Mouse (Mus musculus) liver, embryonic 13.5 days (tissue): ENCODE measurements around the gene Shf. TPM values are rescaled to one million over a fixed set of nuclear protein-coding genes. Genes with fewer than 3 reads are reported as not detected.

Experiments
- ATAC-seq: fragments of 200-750 bp; cut with Nextera tagmentation; 2 replicates; pipeline ENCODE4 v1.8.0; 2017; ENCODE audit warnings: low read depth, mild to moderate bottlenecking, moderate number of reproducible peaks, moderate library complexity
- DNase-seq: peaks from one replicate; pipeline ENCODE4 v3.0.0; 2022
- H3K27ac ChIP-seq: fragments of 300-500 bp; sonication (generic); 2 replicates; pipeline ENCODE4 v1.5.1; 2015; ENCODE audit warnings: moderate library complexity, mild to moderate bottlenecking, inconsistent platforms
- H3K27me3 ChIP-seq: fragments of 300-500 bp; sonication (generic); 2 replicates; pipeline ENCODE4 v1.6.1; 2015; ENCODE audit warnings: mild to moderate bottlenecking, inconsistent platforms
- H3K36me3 ChIP-seq: fragments of 300-500 bp; sonication (generic); 2 replicates; pipeline ENCODE4 v1.6.1; 2015; ENCODE audit warnings: mild to moderate bottlenecking, inconsistent platforms
- H3K4me1 ChIP-seq: fragments of 300-500 bp; sonication (generic); replicated peaks from 2 replicates; pipeline ENCODE4 v1.6.1; 2015; ENCODE audit warnings: inconsistent platforms
- H3K4me2 ChIP-seq: fragments of 300-500 bp; sonication (generic); 2 replicates; pipeline ENCODE4 v1.6.1; 2015; ENCODE audit warnings: inconsistent platforms, mild to moderate bottlenecking, moderate library complexity
- H3K4me3 ChIP-seq: fragments of 300-500 bp; sonication (generic); replicated peaks from 2 replicates; pipeline ENCODE4 v1.5.1; 2015; ENCODE audit warnings: mild to moderate bottlenecking, inconsistent platforms
- H3K9ac ChIP-seq: fragments of 300-500 bp; sonication (generic); 2 replicates; pipeline ENCODE4 v1.6.1; 2015; ENCODE audit warnings: mild to moderate bottlenecking, inconsistent platforms
- H3K9me3 ChIP-seq: fragments of 300-500 bp; sonication (generic); replicated peaks from 2 replicates; pipeline ENCODE4 v1.6.1; 2016; ENCODE audit warnings: inconsistent platforms
- WGBS: fragments of 180-500 bp; shearing (Covaris S2); methylation state at CpG from one replicate; pipeline ENCODE4 v1.1.7; 2015; ENCODE audit not compliant: insufficient replicate concordance; 5-methylcytosine and 5-hydroxymethylcytosine counted together
- polyA plus RNA-seq: library from polyadenylated mRNA; unstranded; fragments of >200 nt; fragmentation: Nextera tagmentation; extraction: Ambion mirVana; gene quantifications from 2 replicates; pipeline ENCODE4 v1.2.1, GENCODE M21; 2015

The Shf gene
- polyA plus RNA-seq, 1 experiment from 2014 or later = 1.1 TPM

DNA sequence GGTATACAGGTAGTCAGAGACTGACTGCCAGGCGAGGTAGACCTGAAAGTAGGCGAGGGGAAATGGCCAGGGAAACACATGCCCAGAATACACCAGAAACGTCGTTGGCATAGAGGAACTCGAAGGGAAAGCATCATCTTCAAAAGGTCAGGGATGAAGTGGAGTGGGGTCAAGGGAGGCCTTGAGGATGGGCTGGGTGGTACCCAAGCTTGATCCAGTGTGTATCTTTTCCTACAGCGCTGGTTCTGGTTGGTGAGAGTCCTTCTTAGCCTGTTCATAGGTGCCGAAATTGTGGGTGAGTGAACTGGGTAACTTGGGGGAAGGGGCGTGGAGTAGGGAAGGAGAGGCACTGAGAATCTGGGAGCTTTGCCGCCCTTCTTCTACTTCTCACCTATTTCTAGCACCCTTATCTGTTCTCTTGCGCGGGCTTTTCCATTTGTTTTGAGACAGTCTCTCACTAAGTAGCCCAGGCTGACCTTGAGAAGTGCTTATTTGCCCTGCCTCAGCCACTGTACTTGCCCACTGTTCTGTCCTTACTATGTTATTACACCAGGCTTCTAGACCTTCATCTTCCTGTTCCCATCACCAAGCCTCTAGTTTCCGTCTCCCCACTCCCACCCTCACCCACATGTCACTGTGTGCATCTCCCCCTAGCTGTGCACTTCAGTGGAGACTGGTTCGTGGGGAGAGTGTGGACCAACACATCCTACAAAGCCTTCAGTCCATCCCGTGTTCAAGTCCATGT, 68.9 kb downstream of the Shf start:
- H3K4me2 ChIP-seq = no peak overlapping the region

More for the DNA sequence above, 68.9 kb downstream of the Shf start:
- DNase-seq = no peak
- Histone ChIP-seq H3K36me3 (no peaks in the 10 kb centered on the region), H3K4me3 (no peak overlapping the region), H3K9ac (no peak overlapping the region), H3K27me3 (peaks cover 100% of the 10 kb centered on the region), H3K4me1 (peaks cover 15% of the 10 kb centered on the region; the same call in 1 of the 2 replicates), H3K9me3 (no peaks in the 10 kb centered on the region), H3K27ac (no peak overlapping the region)
- ATAC-seq = no peak
- 9% methylated on average over 14 of the region's 14 CpGs for WGBS

Other genes with a start within 250 kb of the Shf start
- 322 and 384 TPM in 2 replicates for gene B2m, start 221.5 kb downstream of the Shf start, polyA plus RNA-seq
- gene Trim69, start 208.5 kb downstream of the Shf start, polyA plus RNA-seq = not detected in 2 replicates
- 0.06 TPM in 2 replicates for gene Patl2, start 183.0 kb downstream of the Shf start, polyA plus RNA-seq
- not detected in 2 replicates for gene Terb2, start 182.9 kb downstream of the Shf start, polyA plus RNA-seq
- gene Sord, start 134.4 kb downstream of the Shf start, polyA plus RNA-seq = 146 and 178 TPM in 2 replicates
- not detected in 2 replicates for gene Duox2, start 70.7 kb downstream of the Shf start, polyA plus RNA-seq
- gene Duoxa2, start 70.3 kb downstream of the Shf start, polyA plus RNA-seq = not detected in 2 replicates
- not detected in 2 replicates for gene Duoxa1, start 55.4 kb downstream of the Shf start, polyA plus RNA-seq
- 0.02 TPM in 1 of 2 replicates, not detected in the other for gene Duox1, start 53.5 kb downstream of the Shf start, polyA plus RNA-seq
- 0.35 and 0.48 TPM in 2 replicates for gene Slc28a2, start 57.3 kb upstream of the Shf start, polyA plus RNA-seq
- gene Gm14085, start 115.8 kb upstream of the Shf start, polyA plus RNA-seq = not detected in 2 replicates
- 24.5 and 30.1 TPM in 2 replicates for gene Gatm, start 242.1 kb upstream of the Shf start, polyA plus RNA-seq